Mouse (Mus musculus): ENCODE measurements around the gene Cldn5. TPM values are rescaled to one million over a fixed set of nuclear protein-coding genes. Genes with fewer than 3 reads are reported as not detected.

Cldn5 gene
- polyA plus RNA-seq, 1 experiment: 0.42 TPM

GRCm38 (mm10) chr16:18766390-18766789 lies 10.3 kb upstream of the Cldn5 start:
- TF ChIP-seq POLR2A (IDR thresholded peaks at IDR 0.05; ENCODE audit: insufficient read depth, low read length) (no peak), EP300 (IDR thresholded peaks at IDR 0.05; ENCODE audit: insufficient read depth, low read depth, low read length) (no peak)
- Histone ChIP-seq H3K9me3 (replicated peaks; ENCODE audit: control insufficient read depth, insufficient read depth, low read length, poor library complexity, severe bottlenecking) (no peaks in the 10 kb centered on the region), H3K4me3 (ENCODE audit: low read depth, low read length) (no peak overlapping the region), H3K36me3 (ENCODE audit: control insufficient read depth, insufficient read depth, low read length, poor library complexity, severe bottlenecking) (no peaks in the 10 kb centered on the region), H3K9ac (ENCODE audit: low read depth, poor library complexity, severe bottlenecking) (no peak overlapping the region), H3K27me3 (ENCODE audit: control insufficient read depth, insufficient read depth, low read length, poor library complexity, severe bottlenecking) (no peaks in the 10 kb centered on the region), H3K27ac (ENCODE audit: insufficient read depth, low read length) (no peak overlapping the region), H3K4me1 (ENCODE audit: control insufficient read depth, insufficient read depth, low read length) (no peaks in the 10 kb centered on the region)

- Histone ChIP-seq H3K4me1 (ENCODE audit: control insufficient read depth, insufficient read depth, low read length) (no peaks in the 10 kb centered on the region), H3K27me3 (ENCODE audit: control insufficient read depth, insufficient read depth, low read length, poor library complexity, severe bottlenecking) (no peaks in the 10 kb centered on the region), H3K36me3 (ENCODE audit: control insufficient read depth, insufficient read depth, low read length, poor library complexity, severe bottlenecking) (no peaks in the 10 kb centered on the region), H3K27ac (ENCODE audit: insufficient read depth, low read length) (no peak overlapping the region), H3K9ac (ENCODE audit: low read depth, poor library complexity, severe bottlenecking) (no peak overlapping the region), H3K4me3 (ENCODE audit: low read depth, low read length) (no peak overlapping the region), H3K9me3 (replicated peaks; ENCODE audit: control insufficient read depth, insufficient read depth, low read length, poor library complexity, severe bottlenecking) (no peaks in the 10 kb centered on the region)
- TF ChIP-seq CTCF (IDR thresholded peaks at IDR 0.05; ENCODE audit: low read depth, low read length): no peak
- no peak for TF ChIP-seq EP300 (IDR thresholded peaks at IDR 0.05; ENCODE audit: insufficient read depth, low read depth, low read length)
- no peak for TF ChIP-seq POLR2A (IDR thresholded peaks at IDR 0.05; ENCODE audit: insufficient read depth, low read length)
These were observed 7.1 kb upstream of the Cldn5 start for GRCm38 (mm10) chr16:18769501-18769900.

GRCm38 (mm10) chr16:18773936-18774335 lies 2.7 kb upstream of the Cldn5 start:
- H3K27ac ChIP-seq (ENCODE audit: insufficient read depth, low read length): no peak overlapping the region
- H3K9ac ChIP-seq (ENCODE audit: low read depth, poor library complexity, severe bottlenecking): no peak overlapping the region
- TF ChIP-seq POLR2A (IDR thresholded peaks at IDR 0.05; ENCODE audit: insufficient read depth, low read length) (no peak), EP300 (IDR thresholded peaks at IDR 0.05; ENCODE audit: insufficient read depth, low read depth, low read length) (no peak), CTCF (IDR thresholded peaks at IDR 0.05; ENCODE audit: low read depth, low read length) (no peak)
- H3K4me3 ChIP-seq (ENCODE audit: low read depth, low read length): no peak overlapping the region
- H3K9me3 ChIP-seq (replicated peaks; ENCODE audit: control insufficient read depth, insufficient read depth, low read length, poor library complexity, severe bottlenecking): no peaks in the 10 kb centered on the region
- no peaks in the 10 kb centered on the region for H3K27me3 ChIP-seq (ENCODE audit: control insufficient read depth, insufficient read depth, low read length, poor library complexity, severe bottlenecking)
- no peaks in the 10 kb centered on the region for H3K36me3 ChIP-seq (ENCODE audit: control insufficient read depth, insufficient read depth, low read length, poor library complexity, severe bottlenecking)
- no peaks in the 10 kb centered on the region for H3K4me1 ChIP-seq (ENCODE audit: control insufficient read depth, insufficient read depth, low read length)

GRCm38 (mm10) chr16:18775621-18776555 lies 759 bp upstream of the Cldn5 start:
- H3K9me3 ChIP-seq (replicated peaks; ENCODE audit: control insufficient read depth, insufficient read depth, low read length, poor library complexity, severe bottlenecking): no peaks in the 10 kb centered on the region
- H3K36me3 ChIP-seq (ENCODE audit: control insufficient read depth, insufficient read depth, low read length, poor library complexity, severe bottlenecking): no peaks in the 10 kb centered on the region
- H3K9ac ChIP-seq (ENCODE audit: low read depth, poor library complexity, severe bottlenecking): peak overlapping the region; percentile 47
- H3K27ac ChIP-seq (ENCODE audit: insufficient read depth, low read length): no peak overlapping the region
- TF ChIP-seq POLR2A (IDR thresholded peaks at IDR 0.05; ENCODE audit: insufficient read depth, low read length) (no peak), CTCF (IDR thresholded peaks at IDR 0.05; ENCODE audit: low read depth, low read length) (no peak), EP300 (IDR thresholded peaks at IDR 0.05; ENCODE audit: insufficient read depth, low read depth, low read length) (no peak)
- H3K4me1 ChIP-seq (ENCODE audit: control insufficient read depth, insufficient read depth, low read length): no peaks in the 10 kb centered on the region
- H3K4me3 ChIP-seq (ENCODE audit: low read depth, low read length): peak overlapping the region; percentile 60
- H3K27me3 ChIP-seq (ENCODE audit: control insufficient read depth, insufficient read depth, low read length, poor library complexity, severe bottlenecking): no peaks in the 10 kb centered on the region

GRCm38 (mm10) chr16:18777101-18778080 lies 744 bp downstream of the Cldn5 start:
- no peak for TF ChIP-seq POLR2A (IDR thresholded peaks at IDR 0.05; ENCODE audit: insufficient read depth, low read length)
- no peak for TF ChIP-seq CTCF (IDR thresholded peaks at IDR 0.05; ENCODE audit: low read depth, low read length)
- TF ChIP-seq EP300 (IDR thresholded peaks at IDR 0.05; ENCODE audit: insufficient read depth, low read depth, low read length): no peak
- Histone ChIP-seq H3K4me1 (ENCODE audit: control insufficient read depth, insufficient read depth, low read length) (no peaks in the 10 kb centered on the region), H3K4me3 (ENCODE audit: low read depth, low read length) (peak overlapping the region; percentile 79), H3K9me3 (replicated peaks; ENCODE audit: control insufficient read depth, insufficient read depth, low read length, poor library complexity, severe bottlenecking) (no peaks in the 10 kb centered on the region), H3K9ac (ENCODE audit: low read depth, poor library complexity, severe bottlenecking) (peak overlapping the region; percentile 47), H3K27me3 (ENCODE audit: control insufficient read depth, insufficient read depth, low read length, poor library complexity, severe bottlenecking) (no peaks in the 10 kb centered on the region), H3K36me3 (ENCODE audit: control insufficient read depth, insufficient read depth, low read length, poor library complexity, severe bottlenecking) (no peaks in the 10 kb centered on the region), H3K27ac (ENCODE audit: insufficient read depth, low read length) (no peak overlapping the region)
